Mouse (Mus musculus) heart, postnatal 0 days (tissue): ENCODE measurements around the gene Ccdc167.

Source experiments
- CTCF ChIP-seq: IDR thresholded peaks from 2 replicates; pipeline ENCODE4 v1.5.1; 2016; ENCODE audit warnings: antibody characterized with exemption, control low read depth, low read depth
- EP300 ChIP-seq: IDR thresholded peaks from 2 replicates; pipeline ENCODE4 v1.6.1; 2016; ENCODE audit warnings: antibody characterized with exemption, low read depth

GRCm38 (mm10) chr17:29640971-29641370, 75.9 kb downstream of the Ccdc167 start:
- no peak for TF ChIP-seq CTCF
- TF ChIP-seq EP300, result no peak
